Mouse (Mus musculus) stomach, postnatal 0 days (tissue): ENCODE results near the gene Scaf4. TPM values are rescaled to one million over a fixed set of nuclear protein-coding genes. Genes with fewer than 3 reads are reported as not detected.

Source experiments
- ATAC-seq: fragments of 200-750 bp; cut with Nextera tagmentation; 2 replicates; pipeline ENCODE4 v1.8.0; 2017; ENCODE audit not compliant: low FRiP score, low TSS enrichment
- DNase-seq: peaks from one replicate; pipeline ENCODE4 v3.0.0-alpha.2; 2016; ENCODE audit warnings: low spot score
- H3K27ac ChIP-seq: fragments of 300-500 bp; sonication (generic); replicated peaks from 2 replicates; pipeline ENCODE4 v1.5.1; 2014; ENCODE audit warnings: mild to moderate bottlenecking, control low read depth
- H3K27me3 ChIP-seq: fragments of 300-500 bp; sonication (generic); 2 replicates; pipeline ENCODE4 v1.6.1; 2014; ENCODE audit warnings: low read length; ENCODE audit not compliant: control insufficient read depth, insufficient read depth
- H3K36me3 ChIP-seq: fragments of 300-500 bp; sonication (generic); 2 replicates; pipeline ENCODE4 v1.6.1; 2014; ENCODE audit warnings: low read length, mixed read lengths; ENCODE audit not compliant: control insufficient read depth, insufficient read depth
- H3K4me1 ChIP-seq: fragments of 300-500 bp; sonication (generic); replicated peaks from 2 replicates; pipeline ENCODE4 v1.6.1; 2014; ENCODE audit warnings: antibody characterized with exemption; ENCODE audit not compliant: control insufficient read depth, insufficient read depth
- H3K4me2 ChIP-seq: fragments of 300-500 bp; sonication (generic); replicated peaks from 2 replicates; pipeline ENCODE4 v1.6.1; 2014; ENCODE audit warnings: low read depth, mild to moderate bottlenecking, control low read depth, moderate library complexity
- H3K4me3 ChIP-seq: fragments of 300-500 bp; sonication (generic); 2 replicates; pipeline ENCODE4 v1.5.1; 2014; ENCODE audit warnings: low read depth, low read length, control low read depth
- H3K9ac ChIP-seq: fragments of 300-500 bp; sonication (generic); 2 replicates; pipeline ENCODE4 v1.6.1; 2014; ENCODE audit warnings: mild to moderate bottlenecking, low read length, control low read depth, mixed read lengths
- H3K9me3 ChIP-seq: fragments of 300-500 bp; sonication (generic); 2 replicates; pipeline ENCODE4 v1.6.1; 2016; ENCODE audit warnings: low read length; ENCODE audit not compliant: control insufficient read depth
- CTCF ChIP-seq: IDR thresholded peaks from 2 replicates; pipeline ENCODE4 v1.5.1; 2016; ENCODE audit warnings: antibody characterized with exemption, low read depth, mild to moderate bottlenecking, moderate library complexity
- EP300 ChIP-seq: optimal IDR thresholded peaks from 2 replicates; pipeline ENCODE3; 2016; ENCODE audit warnings: antibody characterized with exemption
- WGBS: fragments of 180-500 bp; shearing (Covaris S2); extraction: QIAGEN DNeasy Blood & Tissue Kit; methylation state at CpG from one replicate; pipeline ENCODE4 v1.1.7; 2014; 5-methylcytosine and 5-hydroxymethylcytosine counted together
- polyA plus RNA-seq: library from polyadenylated mRNA; unstranded; fragments of >200 nt; fragmentation: Nextera tagmentation; extraction: Ambion mirVana; gene quantifications from 2 replicates; pipeline ENCODE4 v1.2.1, GENCODE M21; 2015

The Scaf4 gene
- polyA plus RNA-seq, 1 experiment from 2014 or later, result 8.3 TPM

GRCm38 (mm10) chr16:90275521-90275920 is 8.8 kb downstream of the Scaf4 start:
- no peaks in the 10 kb centered on the region for H3K9me3 ChIP-seq
- 79% methylated on average over 6 of the region's 6 CpGs for WGBS
- no peak for DNase-seq
- H3K4me3 ChIP-seq, result no peak overlapping the region
- H3K27ac ChIP-seq, result no peak overlapping the region
- H3K9ac ChIP-seq, result no peak overlapping the region
- no peak overlapping the region for H3K4me2 ChIP-seq
- TF ChIP-seq EP300, result no peak
- TF ChIP-seq CTCF, result no peak
- no peaks in the 10 kb centered on the region for H3K4me1 ChIP-seq
- H3K27me3 ChIP-seq, result no peaks in the 10 kb centered on the region
- no peaks in the 10 kb centered on the region for H3K36me3 ChIP-seq
- no peak for ATAC-seq

GRCm38 (mm10) chr16:90266581-90266980 is 17.7 kb downstream of the Scaf4 start:
- Histone ChIP-seq H3K27ac (no peak overlapping the region), H3K27me3 (no peaks in the 10 kb centered on the region), H3K36me3 (no peaks in the 10 kb centered on the region), H3K4me1 (no peaks in the 10 kb centered on the region), H3K4me3 (no peak overlapping the region), H3K9ac (no peak overlapping the region), H3K4me2 (no peak overlapping the region), H3K9me3 (no peaks in the 10 kb centered on the region)
- no peak for TF ChIP-seq CTCF
- no peak for TF ChIP-seq EP300
- DNase-seq (no peak), ATAC-seq (no peak)
- 6% methylated on average over 1 of the region's 1 CpGs for WGBS

DNA sequence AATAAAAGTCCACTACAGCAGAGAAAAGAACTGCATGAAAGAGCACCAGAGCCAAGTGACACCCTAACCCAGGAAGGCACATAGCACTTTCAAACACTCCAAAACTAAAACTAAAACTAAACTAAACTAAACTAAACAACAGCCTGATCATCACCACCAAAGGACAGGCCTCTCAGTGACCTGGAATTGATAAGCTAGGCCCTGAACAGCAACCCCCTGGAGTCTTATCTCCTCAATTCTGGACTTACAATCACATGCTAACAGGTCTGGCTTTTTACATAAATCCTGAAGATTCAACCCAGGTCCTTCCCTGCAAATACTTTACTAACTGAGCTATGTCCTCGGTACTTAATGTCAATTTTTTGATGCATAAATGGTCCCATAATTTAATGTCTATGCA is 19.2 kb downstream of the Scaf4 start:
- DNase-seq (no peak), ATAC-seq (no peak)
- 67% methylated on average over 1 of the region's 1 CpGs for WGBS
- H3K27ac ChIP-seq, result no peak overlapping the region
- H3K27me3 ChIP-seq, result no peaks in the 10 kb centered on the region
- TF ChIP-seq CTCF, result no peak
- TF ChIP-seq EP300, result no peak
- no peaks in the 10 kb centered on the region for H3K9me3 ChIP-seq
- H3K9ac ChIP-seq, result no peak overlapping the region
- no peak overlapping the region for H3K4me2 ChIP-seq
- no peak overlapping the region for H3K4me3 ChIP-seq
- H3K4me1 ChIP-seq, result no peaks in the 10 kb centered on the region
- no peaks in the 10 kb centered on the region for H3K36me3 ChIP-seq

DNA sequence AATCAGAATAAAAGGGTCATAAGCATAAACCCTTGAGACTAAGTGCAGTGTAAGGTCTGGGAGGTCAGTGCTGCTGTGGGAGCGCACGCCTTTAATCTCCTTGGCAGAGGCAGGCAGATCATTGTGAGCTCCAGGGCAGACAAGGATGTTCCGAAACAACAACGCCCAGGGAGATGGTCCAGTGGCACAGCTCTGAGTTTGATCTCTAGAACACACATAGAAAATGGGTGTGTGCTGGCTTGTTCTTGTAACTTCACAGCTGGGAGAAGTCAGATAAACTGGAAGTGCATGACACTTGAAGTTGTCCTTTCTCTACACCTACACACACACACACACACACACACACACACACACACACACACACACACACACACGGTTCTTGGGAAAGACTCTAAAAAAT is 20.3 kb downstream of the Scaf4 start:
- Histone ChIP-seq H3K4me2 (no peak overlapping the region), H3K36me3 (no peaks in the 10 kb centered on the region), H3K9me3 (no peaks in the 10 kb centered on the region), H3K27ac (no peak overlapping the region), H3K9ac (no peak overlapping the region), H3K4me1 (no peaks in the 10 kb centered on the region), H3K4me3 (no peak overlapping the region), H3K27me3 (no peaks in the 10 kb centered on the region)
- DNase-seq, result no peak
- ATAC-seq, result no peak
- 54% methylated on average over 5 of the region's 5 CpGs for WGBS
- TF ChIP-seq CTCF (no peak), EP300 (no peak)

- DNase-seq (no peak), ATAC-seq (no peak)
- TF ChIP-seq EP300, result no peak
- TF ChIP-seq CTCF, result no peak
- Histone ChIP-seq H3K9ac (no peak overlapping the region), H3K4me1 (no peaks in the 10 kb centered on the region), H3K9me3 (no peaks in the 10 kb centered on the region), H3K27ac (no peak overlapping the region), H3K4me3 (no peak overlapping the region), H3K4me2 (no peak overlapping the region), H3K36me3 (peaks cover 5% of the 10 kb centered on the region; the same call in 1 of the 2 replicates), H3K27me3 (no peaks in the 10 kb centered on the region)
- WGBS, result 96% methylated on average over 2 of the region's 2 CpGs
These were observed 22.5 kb downstream of the Scaf4 start for GRCm38 (mm10) chr16:90261791-90262190.

- Histone ChIP-seq H3K4me2 (no peak overlapping the region), H3K9me3 (no peaks in the 10 kb centered on the region), H3K36me3 (peaks cover 9% of the 10 kb centered on the region; the same call in 1 of the 2 replicates), H3K27ac (no peak overlapping the region), H3K4me1 (no peaks in the 10 kb centered on the region), H3K4me3 (no peak overlapping the region), H3K9ac (no peak overlapping the region), H3K27me3 (no peaks in the 10 kb centered on the region)
- TF ChIP-seq EP300 (no peak), CTCF (no peak)
- WGBS, result 62% methylated on average over 4 of the region's 4 CpGs
- DNase-seq, result no peak
- no peak for ATAC-seq
These were observed 24.2 kb downstream of the Scaf4 start for GRCm38 (mm10) chr16:90260097-90260496.
